ENCODE assay signal across 22 mouse cellular contexts in genomic region chr4:148772658-148773057, GRCm38 (mm10). TPM values are rescaled to one million over a fixed set of nuclear protein-coding genes. Genes with fewer than 3 reads are reported as not detected.
A peak's percentile ranks its signal among the peaks of the same experiment; 100 is the strongest.
DNase-seq lines count a peak whose midpoint lies in the region; ATAC-seq and TF ChIP-seq lines count a peak whose summit lies in the region.
"Had no signal": no experiment of that assay in that cellular context is flagged by ENCODE, and none has a peak within 500 bp of the region (broad histone marks: within the 10 kb centered on the region; RNA-seq: fewer than 3 reads in every experiment).

No protein-coding gene starts in this region.

- TF ChIP-seq POLR2A in MEL (IDR thresholded peaks at IDR 0.05; ENCODE audit: control insufficient read depth in 1 of 2, insufficient read depth in 1 of 2, low read depth in 1 of 2, low read length in 2 of 2, poor library complexity in 1 of 2), result no peak
- TF ChIP-seq POLR2A in small intestine, adult 2 months (IDR thresholded peaks at IDR 0.05; ENCODE audit: low read depth, low read length), result 0 out of 2 replicates have a peak, but pooled peaks have one; percentile 19

- no peak overlapping the region for H3K27ac ChIP-seq in MEL (ENCODE audit: control insufficient read depth, low read depth, low read length)
- no peak overlapping the region for H3K27ac ChIP-seq in intestine, postnatal 0 days (ENCODE audit: low read depth, low read length)
- H3K27ac ChIP-seq in small intestine, adult 2 months (ENCODE audit: insufficient read depth, low read depth, low read length), result peak overlapping the region; percentile 71
- H3K27ac ChIP-seq: embryonic facial prominence, embryonic 13.5 days; forebrain, embryonic 13.5 days; gastrocnemius, adult 2 months; heart, embryonic 15.5 days; hindbrain, embryonic 13.5 days; hindbrain, postnatal 0 days had no signal

- H3K4me1 ChIP-seq in MEL (ENCODE audit: control insufficient read depth in 1 of 2, insufficient read depth in 2 of 2, low read length in 2 of 2), result peaks cover 7 to 17% of the 10 kb centered on the region in 2 experiments; a peak in 2 of 4 replicates
- H3K4me1 ChIP-seq in intestine, postnatal 0 days (replicated peaks; ENCODE audit: control insufficient read depth, insufficient read depth, low read length), result no peaks in the 10 kb centered on the region
- H3K4me1 ChIP-seq in small intestine, adult 2 months (ENCODE audit: control insufficient read depth, insufficient read depth, insufficient read length, low read length), result peaks cover 25% of the 10 kb centered on the region

- no peak for TF ChIP-seq RAD21 in MEL (IDR thresholded peaks at IDR 0.05; ENCODE audit: low read depth, low read length)

- no peaks in the 10 kb centered on the region for H3K9me3 ChIP-seq in MEL (replicated peaks; ENCODE audit: insufficient read depth, low read length)
- no peaks in the 10 kb centered on the region for H3K9me3 ChIP-seq in intestine, postnatal 0 days (ENCODE audit: control insufficient read depth)
- H3K9me3 ChIP-seq: embryonic facial prominence, embryonic 13.5 days; forebrain, embryonic 13.5 days; heart, embryonic 15.5 days; hindbrain, embryonic 13.5 days had no signal

- TF ChIP-seq CTCF in MEL (IDR thresholded peaks at IDR 0.05 in 2 of 3, conservative IDR thresholded peaks at IDR 0.05 in 1 of 3; ENCODE audit: control insufficient read depth in 1 of 3, insufficient read depth in 1 of 3, low read depth in 2 of 3, low read length in 3 of 3, poor library complexity in 1 of 3, severe bottlenecking in 1 of 3), result no peak
- TF ChIP-seq CTCF in intestine, postnatal 0 days (IDR thresholded peaks at IDR 0.05; ENCODE audit: low read depth), result no peak
- no peak for TF ChIP-seq CTCF in small intestine, adult 2 months (IDR thresholded peaks at IDR 0.05; ENCODE audit: extremely low read depth, insufficient read length, insufficient replicate concordance, low read depth, low read length)

- peak; percentile 67 for ATAC-seq in intestine, postnatal 0 days
- ATAC-seq: forebrain, embryonic 13.5 days; forebrain, postnatal 0 days; hindbrain, postnatal 0 days had no signal

- no peak overlapping the region for H3K9ac ChIP-seq in MEL (ENCODE audit: control insufficient read depth, low read depth, low read length, poor library complexity, severe bottlenecking)
- H3K9ac ChIP-seq in intestine, postnatal 0 days (ENCODE audit: low read depth, low read length), result no peak overlapping the region
- H3K9ac ChIP-seq: embryonic facial prominence, embryonic 13.5 days; forebrain, embryonic 13.5 days; forebrain, postnatal 0 days; heart, embryonic 15.5 days; hindbrain, embryonic 13.5 days had no signal

- H3K27me3 ChIP-seq in MEL (ENCODE audit: control insufficient read depth in 1 of 2, insufficient read depth in 2 of 2, low read length in 2 of 2), result no peaks in the 10 kb centered on the region
- peaks cover 49% of the 10 kb centered on the region for H3K27me3 ChIP-seq in intestine, postnatal 0 days (replicated peaks; ENCODE audit: control insufficient read depth, insufficient read depth, low read length)
- H3K27me3 ChIP-seq in small intestine, adult 2 months (ENCODE audit: control insufficient read depth, insufficient read depth, low read length), result no peaks in the 10 kb centered on the region

- peak; percentile 82 for DNase-seq in MEL (ENCODE audit: low read depth, low spot score)
- peak; percentile 82 for DNase-seq in gonadal fat pad, adult 2 months (ENCODE audit: low read depth)
- DNase-seq in ovary, postnatal 14 days (ENCODE audit: low spot score), result no peak
- DNase-seq in heart, adult 8-10 months (ENCODE audit: low spot score), result no peak
- DNase-seq in left cerebral cortex, adult 18-20 months (ENCODE audit: low spot score in 2 of 2), result no peak
- no peak for DNase-seq in adipocyte (ENCODE audit: low spot score)
- DNase-seq: adrenal gland, postnatal 10 days; cerebellum, adult 11 months; cerebellum, adult 8-10 months; cerebellum, postnatal 14 days; forebrain, postnatal 0 days; gastrocnemius, adult 2 months; gastrocnemius, postnatal 25 days; heart, adult 18-20 months; heart, postnatal 14 days had no signal

- no peak overlapping the region for H3K4me2 ChIP-seq in intestine, postnatal 0 days (replicated peaks; ENCODE audit: low read depth)
- H3K4me2 ChIP-seq: embryonic facial prominence, embryonic 13.5 days; heart, embryonic 15.5 days had no signal

- H3K4me3 ChIP-seq in MEL (ENCODE audit: control insufficient read depth in 1 of 2, insufficient read depth in 1 of 2, low read depth in 2 of 2, low read length in 2 of 2), result no peak overlapping the region
- H3K4me3 ChIP-seq in intestine, postnatal 0 days (ENCODE audit: low read depth, low read length), result no peak overlapping the region
- no peak overlapping the region for H3K4me3 ChIP-seq in small intestine, adult 2 months (ENCODE audit: low read depth, low read length)
- H3K4me3 ChIP-seq: embryonic facial prominence, embryonic 13.5 days; forebrain, embryonic 13.5 days; gastrocnemius, adult 2 months; heart, embryonic 15.5 days; hindbrain, embryonic 13.5 days had no signal

- WGBS in intestine, postnatal 0 days, result 40% methylated on average over 6 of the region's 6 CpGs
- 23% methylated on average over 6 of the region's 6 CpGs for WGBS in small intestine, adult 2 months

- H3K79me2 ChIP-seq in MEL (ENCODE audit: control insufficient read depth, insufficient read depth, low read length, poor library complexity), result no peaks in the 10 kb centered on the region

- H3K36me3 ChIP-seq in MEL (ENCODE audit: control insufficient read depth in 1 of 2, insufficient read depth in 2 of 2, low read length in 2 of 2), result peaks cover 0 to 2% of the 10 kb centered on the region in 2 experiments; a peak in 1 of 4 replicates
- no peaks in the 10 kb centered on the region for H3K36me3 ChIP-seq in intestine, postnatal 0 days (ENCODE audit: control insufficient read depth, insufficient read depth)
- H3K36me3 ChIP-seq in small intestine, adult 2 months (ENCODE audit: control insufficient read depth, insufficient read depth, low read length), result no peaks in the 10 kb centered on the region
- H3K36me3 ChIP-seq: embryonic facial prominence, embryonic 13.5 days; heart, embryonic 15.5 days; hindbrain, embryonic 13.5 days had no signal

- peak; percentile 46 to 86; a peak in 3 of 4 replicates for TF ChIP-seq EP300 in MEL (IDR thresholded peaks at IDR 0.05; ENCODE audit: low read depth in 1 of 2, low read length in 2 of 2)

TF ChIP-seq in MEL, 35 proteins besides CTCF, POLR2A, EP300 and RAD21:
- TF ChIP-seq GATA1 (IDR thresholded peaks at IDR 0.05; ENCODE audit: low read depth, low read length) (peak; percentile 80), E2F4 (IDR thresholded peaks at IDR 0.05; ENCODE audit: borderline replicate concordance, low read depth, low read length) (no peak), JUND (IDR thresholded peaks at IDR 0.05; ENCODE audit: low read depth, low read length) (no peak), NELFE (IDR thresholded peaks at IDR 0.05; ENCODE audit: low read depth, low read length) (0 out of 2 replicates have a peak, but pooled peaks have one; percentile 22), MAX (IDR thresholded peaks at IDR 0.05; ENCODE audit: low read length) (0 out of 2 replicates have a peak, but pooled peaks have one; percentile 33), NRF1 (IDR thresholded peaks at IDR 0.05; ENCODE audit: insufficient read depth, low read depth, low read length, poor library complexity, severe bottlenecking) (0 out of 2 replicates have a peak, but pooled peaks have one; percentile 26), RCOR1 (IDR thresholded peaks at IDR 0.05; ENCODE audit: low read depth, low read length) (peak; percentile 47; the same call in 1 of the 2 replicates), POLR2AphosphoS5 (IDR thresholded peaks at IDR 0.05; ENCODE audit: borderline replicate concordance, low read depth, low read length) (no peak), MYC (IDR thresholded peaks at IDR 0.05; ENCODE audit: low read depth, low read length) (0 out of 2 replicates have a peak, but pooled peaks have one; percentile 33), MXI1 (IDR thresholded peaks at IDR 0.05; ENCODE audit: low read depth, low read length) (no peak), BHLHE40 (IDR thresholded peaks at IDR 0.05; ENCODE audit: borderline replicate concordance, low read depth, low read length) (0 out of 2 replicates have a peak, but pooled peaks have one; percentile 24), ELF1 (IDR thresholded peaks at IDR 0.05; ENCODE audit: low read depth, low read length) (peak; percentile 65), GABPA (IDR thresholded peaks at IDR 0.05; ENCODE audit: low read depth, low read length) (no peak), TCF12 (IDR thresholded peaks at IDR 0.05; ENCODE audit: low read depth, low read length) (0 out of 2 replicates have a peak, but pooled peaks have one; percentile 50), USF1 (IDR thresholded peaks at IDR 0.05; ENCODE audit: low read depth, low read length) (no peak), ZNF384 (IDR thresholded peaks at IDR 0.05; ENCODE audit: low read depth, low read length) (no peak), HCFC1 (IDR thresholded peaks at IDR 0.05; ENCODE audit: low read depth, low read length) (peak; percentile 35; the same call in 1 of the 2 replicates), SIN3A (IDR thresholded peaks at IDR 0.05; ENCODE audit: low read length) (peak; percentile 66), ETS1 (IDR thresholded peaks at IDR 0.05; ENCODE audit: low read depth, low read length) (peak; percentile 67)

RNA-seq across cellular contexts. Expression of gene Casz1, which starts 31.6 kb away (rescaled TPM):
- total RNA-seq in MEL (2012; rRNA removed), result 1.3 and 1.4 TPM in 2 replicates
- 1 to 10 TPM in 1 of 2 experiments, not detected in 1; 3.2 TPM for polyA plus RNA-seq in MEL (2012; ENCODE audit: insufficient read depth in 1 of 2, insufficient read length in 2 of 2, low read depth in 1 of 2, low replicate concordance in 2 of 2, missing spikeins in 1 of 2)
- 5.8 and 6.1 TPM in 2 replicates for polyA plus RNA-seq in gonadal fat pad, adult 2 months (2012; rRNA removed)
- polyA plus RNA-seq in intestine, postnatal 0 days (2015; fragmentation: Nextera tagmentation; extraction: Ambion mirVana), result 5.6 and 6.6 TPM in 2 replicates
- 46.4 and 120 TPM in 2 replicates for polyA plus RNA-seq in small intestine, adult 2 months (2012; rRNA removed)
- total RNA-seq in heart, adult 8-10 months (2022), result 10 to 100 TPM; 40.6 to 49.5 (median 47.3) TPM
- 1 to 10 TPM; 1.2 to 1.4 TPM for total RNA-seq in left cerebral cortex, adult 18-20 months (2021)

Comparison
In these comparisons a context has a peak if more than half of its experiments do, and no peak if none do; other contexts are left out.
1. DNase-seq: peak in MEL (single experiment) and gonadal fat pad, adult 2 months (single experiment); none in ovary, postnatal 14 days (single experiment), heart, adult 8-10 months (single experiment), left cerebral cortex, adult 18-20 months (0 of 2) and adipocyte (single experiment).